Mouse (Mus musculus): ENCODE measurements at regions not wholly inside any gene's neighbourhood (a gene's known extent, or its start where the extent isn't known, plus 50 kb on each side); places are given as distances from the start of the nearest gene placed in this dataset.

DNA sequence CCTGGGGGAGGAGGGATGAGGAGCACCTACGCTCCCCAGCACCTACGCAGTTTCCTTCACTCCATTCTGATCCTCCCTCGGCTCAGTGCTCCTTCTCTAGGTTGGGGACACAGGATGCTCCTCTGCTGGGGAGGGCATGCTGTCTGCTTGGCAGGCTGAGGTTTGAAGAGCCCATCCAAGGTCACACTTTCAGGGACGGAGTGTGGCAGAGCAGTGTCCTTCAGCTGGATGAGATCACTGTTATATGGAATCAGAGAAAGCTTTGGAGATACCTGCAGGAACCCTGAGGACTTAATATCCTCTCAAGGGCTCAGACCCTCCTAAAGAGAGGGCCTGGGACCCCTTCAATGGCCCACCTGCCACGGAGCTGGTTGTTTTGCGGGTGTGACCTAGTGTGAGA, 60.5 kb downstream of the Klhdc7a start:
- DNase-seq (ENCODE audit: low spot score in 2 of 2), result peak in 1 of 2 experiments; percentile 29

DNA sequence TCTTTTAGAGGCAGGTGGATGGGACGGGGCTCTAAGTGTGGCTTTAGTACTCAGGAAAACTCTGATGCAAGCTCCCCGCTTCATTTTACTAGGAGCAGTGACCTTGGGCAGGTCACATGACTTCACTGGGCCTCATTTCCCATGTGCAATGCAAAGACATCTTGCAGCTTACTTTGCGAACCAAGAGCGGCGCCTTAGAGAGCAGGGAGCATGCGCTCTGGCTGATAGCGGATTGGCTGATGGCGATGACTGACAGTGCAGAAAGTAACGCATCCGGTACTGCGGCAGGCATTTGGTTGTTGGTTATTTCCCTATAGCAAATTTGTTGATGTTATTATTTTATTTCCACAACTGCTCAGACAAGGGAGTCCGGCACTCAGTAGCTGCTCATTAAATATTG, 61.6 kb downstream of the Klhdc7a start:
- no peak for DNase-seq (ENCODE audit: low spot score in 2 of 2)

DNA sequence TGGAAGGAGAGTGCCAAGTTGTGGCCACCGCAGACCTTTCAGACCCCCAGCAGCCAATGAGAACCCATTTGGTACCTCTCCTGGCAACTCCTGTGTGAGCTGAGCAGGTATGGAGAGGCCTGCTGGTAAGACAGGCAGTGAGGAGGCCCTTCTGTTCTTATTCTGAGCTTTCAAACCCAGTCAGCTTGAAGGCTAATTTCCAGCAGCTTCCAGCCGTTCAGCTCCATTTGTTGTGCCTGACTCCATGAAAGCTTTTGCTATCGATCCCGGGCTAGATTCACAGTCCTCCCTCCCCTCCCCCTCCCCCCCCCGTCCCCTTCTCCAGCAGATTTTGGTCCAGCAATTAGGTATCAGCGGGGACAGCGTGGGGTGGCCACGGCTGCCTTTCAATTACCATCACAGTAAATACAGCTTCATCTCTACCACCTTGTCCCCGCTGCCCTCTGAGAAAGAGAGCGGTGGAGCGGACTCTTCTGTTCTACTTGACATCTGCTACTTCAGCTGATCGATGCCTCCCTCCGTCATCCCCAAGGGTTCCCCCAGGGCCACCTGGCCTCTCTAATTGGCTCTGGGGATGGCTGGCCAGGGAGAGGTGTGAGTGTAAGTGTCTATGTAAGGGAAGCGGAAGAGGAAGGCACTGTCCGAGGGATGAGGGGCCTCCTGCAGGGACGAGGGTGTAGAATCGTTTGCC, 62.6 kb downstream of the Klhdc7a start:
- no peak for DNase-seq (ENCODE audit: low spot score in 2 of 2)

DNA sequence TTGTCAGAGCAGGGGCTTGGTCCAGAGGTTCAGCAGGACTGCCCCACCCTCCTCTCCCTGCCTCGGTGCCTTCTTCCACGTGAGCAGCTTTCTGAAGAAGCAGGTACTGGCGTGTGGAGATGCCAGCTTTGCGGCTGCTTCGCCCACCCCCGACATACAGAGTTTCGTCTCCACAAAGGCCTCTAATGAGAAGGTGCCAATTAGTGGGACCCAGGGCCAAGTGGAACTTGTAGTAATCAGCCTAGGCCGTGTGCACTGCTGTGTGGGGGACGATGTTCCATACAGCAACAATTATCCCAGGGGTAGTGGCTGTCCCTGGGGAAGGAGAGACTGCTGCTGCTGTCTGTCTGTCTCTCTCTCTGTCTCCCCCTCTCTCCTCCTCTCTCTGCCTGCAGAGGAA, 66.6 kb upstream of the Pax7 start:
- DNase-seq (ENCODE audit: low spot score in 2 of 2), result no peak

DNA sequence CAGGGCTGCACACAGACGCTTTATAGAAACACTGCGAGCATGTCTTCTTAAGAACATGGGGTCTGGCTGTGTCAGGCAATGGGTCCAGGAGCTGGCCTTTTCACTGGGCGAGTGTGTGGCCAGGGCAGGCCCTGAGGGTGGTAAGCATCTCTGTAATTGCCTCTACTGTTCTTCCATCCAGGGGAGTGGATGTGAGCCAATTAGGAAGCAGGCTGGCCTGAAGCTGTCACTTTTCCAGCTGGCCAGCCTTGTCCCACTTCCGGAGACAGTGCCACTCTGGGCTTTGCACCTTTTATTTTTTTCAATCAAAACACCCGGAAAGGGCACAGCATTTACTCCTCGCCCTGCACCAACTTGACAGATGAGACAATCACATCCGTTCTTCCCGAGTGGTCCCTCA, 66.1 kb upstream of the Pax7 start:
- no peak for DNase-seq (ENCODE audit: low spot score in 2 of 2)

DNA sequence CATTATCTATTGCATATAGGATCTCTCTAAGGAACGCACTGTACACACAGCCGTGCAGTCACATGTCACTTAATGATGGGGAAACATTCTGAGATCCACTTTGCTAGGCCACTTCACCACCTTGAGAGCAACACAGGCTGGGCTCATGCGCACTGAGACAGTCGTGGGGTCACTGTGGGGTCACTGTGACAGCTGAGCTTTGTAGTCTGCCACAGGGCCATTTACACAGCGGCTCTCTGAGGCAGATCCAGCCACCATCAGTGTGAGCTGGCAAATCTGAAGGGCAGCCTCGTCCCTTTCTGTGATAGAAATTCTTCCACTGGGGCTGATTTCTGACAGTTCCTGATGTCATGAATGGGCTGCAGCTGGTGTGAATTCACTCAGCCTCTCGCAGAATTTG, 59.4 kb upstream of the Pax7 start:
- DNase-seq (ENCODE audit: low spot score in 2 of 2), result no peak

DNA sequence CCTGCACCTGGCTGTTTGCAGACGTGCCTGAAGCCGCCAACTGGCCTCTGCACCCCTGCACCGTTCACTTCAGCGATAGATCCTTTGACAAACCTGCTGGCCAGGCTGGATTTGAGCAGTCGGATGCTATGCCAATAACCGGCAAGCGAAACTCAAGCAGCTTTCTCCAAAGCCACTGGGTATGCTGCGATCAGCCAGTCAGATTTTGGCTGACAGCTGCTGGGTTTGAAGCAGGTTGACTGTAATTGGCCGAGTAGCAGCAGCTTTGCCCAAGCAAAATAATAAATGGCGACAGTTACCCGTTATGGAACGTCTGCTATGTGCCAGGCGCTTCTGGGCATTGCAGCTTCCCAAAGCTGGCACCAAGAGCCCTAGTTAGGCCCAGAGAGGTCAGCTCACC, 55.7 kb upstream of the Pax7 start:
- no peak for DNase-seq (ENCODE audit: low spot score in 2 of 2)

Data from adrenal gland, adult 18-20 months (tissue).